Mouse (Mus musculus): ENCODE results near the gene Kcnb1.

Kcnb1 gene

DNA sequence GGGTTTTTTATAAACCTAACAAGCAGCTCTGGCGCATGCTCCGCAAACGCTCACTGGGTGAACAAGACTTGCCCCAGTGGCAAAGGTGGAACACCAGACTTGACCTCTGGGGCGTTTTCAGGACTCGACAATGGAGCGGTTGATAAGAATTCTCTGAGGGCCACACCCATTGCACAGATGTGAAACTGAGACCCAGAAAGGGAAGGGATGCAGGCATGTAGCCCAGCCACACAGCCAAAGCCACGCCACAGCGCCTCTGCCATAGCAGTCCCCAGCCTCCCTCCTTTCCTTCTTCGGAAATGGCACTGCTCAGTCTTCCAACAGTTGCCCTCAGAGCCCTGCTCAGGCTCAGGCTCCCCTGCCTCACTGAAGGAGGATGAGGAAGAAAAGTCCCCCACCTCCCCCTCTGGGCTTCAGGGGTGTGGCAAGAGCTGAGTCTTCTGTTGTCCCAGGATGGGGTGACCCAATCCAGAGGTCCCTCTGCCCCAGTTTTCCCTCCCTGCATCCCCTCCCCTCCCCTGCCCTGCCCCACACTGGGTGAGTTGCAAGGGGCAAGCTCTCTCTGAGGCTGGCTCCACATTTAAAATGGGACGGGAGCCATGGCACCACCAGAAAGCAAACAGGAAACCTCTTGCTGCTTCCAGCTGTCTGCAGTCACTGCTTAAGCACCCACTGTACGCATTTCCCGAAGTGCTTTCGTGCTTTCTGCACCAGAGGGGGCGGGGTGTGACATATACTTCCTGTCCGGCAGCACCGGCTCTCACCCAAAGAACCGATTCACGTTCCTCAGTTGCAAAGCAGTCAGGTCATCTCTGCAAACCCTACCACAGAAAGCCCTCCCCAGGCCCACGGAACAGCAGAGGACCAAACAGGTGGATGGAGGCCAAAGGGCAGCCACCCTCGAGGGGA is 61.0 kb downstream of the Kcnb1 start:
- no peak for DNase-seq (ENCODE audit: low spot score in 2 of 2)

DNA sequence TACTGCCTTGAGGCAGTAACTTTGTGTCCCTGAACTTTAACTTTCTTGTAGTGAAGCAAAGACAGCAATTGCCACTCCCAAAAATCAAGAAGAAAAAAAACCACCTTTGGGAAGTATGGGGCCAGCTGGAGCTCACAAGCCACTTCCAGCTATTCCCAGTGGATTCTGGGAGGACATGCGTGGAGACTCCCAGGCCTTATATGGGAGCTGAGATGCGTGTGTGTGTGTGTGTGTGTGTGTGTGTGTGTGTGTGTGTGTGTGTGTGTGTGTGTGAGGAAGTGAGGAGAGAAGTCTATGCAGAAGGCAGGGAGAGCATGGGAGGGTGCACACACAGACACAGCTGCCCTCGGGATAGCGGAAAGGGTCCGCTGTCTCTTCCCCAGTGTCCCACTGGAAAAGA is 62.6 kb downstream of the Kcnb1 start:
- DNase-seq (ENCODE audit: low spot score in 2 of 2) = no peak

DNA sequence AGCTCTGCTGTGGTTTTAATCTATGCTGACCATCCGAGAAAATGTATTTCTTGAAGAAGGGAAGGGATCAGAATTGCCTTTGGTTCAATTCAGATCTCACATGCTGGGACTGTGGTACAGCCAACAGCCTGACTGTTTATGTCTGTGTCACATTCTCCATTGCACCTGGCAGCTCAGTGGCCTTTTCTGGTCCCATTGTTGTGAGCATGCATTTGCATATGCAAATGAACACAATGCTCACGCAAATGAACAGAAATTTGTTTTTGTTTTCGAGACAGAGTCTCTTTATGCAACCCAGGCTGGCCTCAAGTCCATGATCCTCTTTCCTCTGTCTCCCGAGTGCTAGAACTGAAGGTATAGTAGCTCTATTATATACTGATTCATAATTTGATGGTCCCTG is 64.2 kb downstream of the Kcnb1 start:
- no peak for DNase-seq (ENCODE audit: low spot score in 2 of 2)

DNA sequence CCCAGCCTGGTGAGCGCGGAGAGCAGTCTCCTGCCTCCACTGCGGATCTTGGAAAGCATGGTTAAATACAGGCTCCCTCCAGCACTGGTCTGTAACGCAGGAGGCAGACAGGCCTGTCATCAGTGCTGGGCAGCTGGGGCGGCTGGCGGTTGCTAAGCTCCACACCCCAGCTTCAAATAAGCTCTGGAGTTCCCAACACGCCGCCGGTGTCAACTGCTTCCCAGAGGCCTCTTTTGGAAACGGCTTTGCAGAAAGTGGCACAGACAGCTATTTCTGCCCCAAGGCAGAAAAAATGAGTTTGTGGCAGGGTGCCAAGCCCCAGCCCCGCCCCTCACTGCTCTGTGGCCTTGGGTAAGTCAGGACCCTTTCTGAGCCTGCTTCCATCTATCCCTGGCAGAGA is 66.0 kb downstream of the Kcnb1 start:
- peak; percentile 62 to 66 for DNase-seq (ENCODE audit: low spot score in 2 of 2)

DNA sequence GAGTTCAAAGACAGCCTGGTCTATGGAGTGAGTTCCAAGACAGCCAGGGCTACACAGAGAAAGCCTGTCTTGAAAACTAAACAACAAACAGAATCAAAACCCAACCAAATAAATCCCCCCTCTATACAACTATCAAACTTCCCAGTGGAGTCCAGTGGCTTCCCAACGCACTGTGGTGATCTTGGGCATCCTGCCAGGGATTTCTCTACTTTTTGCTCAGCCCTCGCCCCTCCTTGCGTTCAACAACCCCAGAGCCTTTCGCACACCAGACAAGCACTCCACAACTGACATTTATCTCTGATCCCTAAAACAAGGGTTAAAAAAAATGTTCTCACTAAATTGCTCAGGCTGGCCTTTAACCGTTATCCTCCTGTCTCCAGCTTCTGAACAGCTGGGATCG is 67.2 kb downstream of the Kcnb1 start:
- no peak for DNase-seq (ENCODE audit: low spot score in 2 of 2)

DNA sequence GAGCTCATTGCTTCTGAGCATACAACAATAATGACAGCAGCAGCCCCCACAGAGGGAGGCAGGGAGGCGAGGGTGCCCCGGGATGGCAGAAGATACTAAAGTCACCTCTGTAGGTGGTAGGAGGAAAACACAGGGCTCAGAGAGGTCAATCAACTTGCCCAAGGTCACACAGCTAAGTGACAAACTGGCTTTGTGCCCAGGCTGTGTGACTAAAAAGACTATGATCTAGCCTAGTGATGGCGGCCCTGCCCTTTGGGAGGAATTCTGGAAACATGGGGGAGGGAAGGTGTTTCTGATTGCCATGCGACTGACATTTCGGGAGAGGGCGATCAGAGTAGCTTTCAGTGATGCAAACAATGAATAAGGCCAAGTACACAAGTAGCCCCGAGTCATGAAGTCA is 68.0 kb downstream of the Kcnb1 start:
- DNase-seq (ENCODE audit: low spot score in 2 of 2) = no peak

DNA sequence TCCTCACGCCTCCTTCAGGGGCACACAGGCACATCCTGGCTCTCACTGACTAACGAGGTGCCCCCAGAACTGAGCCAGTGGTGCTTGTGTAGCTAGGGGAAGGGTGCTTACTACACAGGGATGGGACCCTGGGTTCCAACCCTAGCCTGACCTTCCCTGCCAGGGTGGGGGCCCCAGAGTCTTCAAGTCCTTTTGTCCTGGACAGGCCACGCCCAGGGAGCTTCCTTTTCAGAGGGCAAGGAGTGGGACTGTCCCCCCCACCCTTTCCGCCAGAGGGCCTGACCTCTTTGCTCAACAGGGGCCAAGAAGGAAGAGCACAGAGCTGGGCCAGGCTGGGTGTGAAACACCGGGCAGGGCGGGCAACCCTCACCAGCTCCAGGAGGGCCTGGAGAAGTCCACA is 68.7 kb downstream of the Kcnb1 start:
- DNase-seq (ENCODE audit: low spot score in 2 of 2) = no peak

DNA sequence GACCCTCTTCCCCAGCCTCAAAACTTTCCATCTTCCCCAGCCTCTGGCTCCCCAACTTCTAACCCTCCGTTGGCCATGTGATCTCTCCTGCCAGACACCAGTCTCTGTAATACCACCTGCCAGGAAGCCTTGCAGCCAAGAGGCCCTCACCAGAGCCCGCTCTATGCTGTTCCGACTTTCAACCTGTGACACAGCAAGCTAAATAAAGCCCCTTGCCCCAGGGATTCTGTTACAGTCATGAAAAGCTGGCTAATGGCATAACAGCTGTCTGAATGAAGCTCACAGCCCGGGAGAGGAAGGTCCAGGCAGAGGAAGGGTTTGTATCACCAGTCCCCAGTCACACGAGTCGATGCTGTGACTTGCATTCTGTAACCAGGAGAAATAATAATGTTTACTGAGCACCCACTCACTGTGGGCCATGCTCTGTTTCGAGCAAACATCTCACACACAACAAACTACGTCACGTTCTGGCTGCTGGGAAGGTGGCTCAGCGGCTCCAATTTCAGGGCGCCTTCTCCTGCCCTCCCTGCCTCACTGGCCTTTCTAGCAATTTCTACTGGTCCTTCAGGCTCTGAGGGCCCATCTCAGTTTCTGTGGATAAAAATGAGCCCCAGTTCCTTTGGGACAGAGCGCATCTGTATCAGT is 69.6 kb downstream of the Kcnb1 start:
- no peak for DNase-seq (ENCODE audit: low spot score in 2 of 2)

DNA sequence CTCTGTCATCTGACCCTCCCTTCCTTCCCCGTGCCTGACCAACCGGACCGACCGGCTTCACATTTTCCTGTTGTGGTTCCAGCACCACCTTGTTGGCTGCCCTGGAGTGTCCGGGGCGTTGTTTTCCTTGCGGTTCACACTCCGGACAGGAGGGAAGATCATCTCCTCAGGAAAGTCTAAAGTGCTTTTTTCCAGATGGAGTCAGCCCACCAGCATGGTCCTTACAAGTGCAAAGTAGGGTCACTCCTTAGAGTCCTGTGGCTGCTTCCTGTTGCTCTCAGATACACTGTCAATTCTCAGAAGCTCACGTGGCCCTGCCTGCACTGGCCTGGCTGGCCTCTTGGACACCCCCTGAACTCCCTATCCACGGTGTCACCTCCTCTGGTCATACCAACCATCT is 71.9 kb downstream of the Kcnb1 start:
- DNase-seq (ENCODE audit: low spot score in 2 of 2) = no peak

DNA sequence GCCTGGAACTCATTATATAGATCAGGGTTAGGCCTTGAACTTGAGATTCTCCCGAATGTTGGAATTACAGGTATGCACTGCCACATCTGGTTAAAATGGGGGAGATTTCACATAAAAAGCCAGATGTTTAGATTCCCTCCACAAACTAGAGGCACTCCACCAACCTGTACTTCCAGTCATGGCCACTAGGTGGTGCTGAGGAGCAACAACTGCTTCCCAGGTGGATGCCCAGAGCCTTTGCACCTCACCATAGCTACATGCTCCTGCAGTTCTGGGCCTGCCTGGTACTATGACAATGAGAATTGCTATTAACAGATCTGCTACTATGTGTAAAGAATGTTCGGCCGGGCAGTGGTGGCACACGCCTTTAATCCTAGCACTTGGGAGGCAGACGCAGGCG is 77.2 kb downstream of the Kcnb1 start:
- DNase-seq (ENCODE audit: low spot score in 2 of 2) = peak; percentile 87 to 92

DNA sequence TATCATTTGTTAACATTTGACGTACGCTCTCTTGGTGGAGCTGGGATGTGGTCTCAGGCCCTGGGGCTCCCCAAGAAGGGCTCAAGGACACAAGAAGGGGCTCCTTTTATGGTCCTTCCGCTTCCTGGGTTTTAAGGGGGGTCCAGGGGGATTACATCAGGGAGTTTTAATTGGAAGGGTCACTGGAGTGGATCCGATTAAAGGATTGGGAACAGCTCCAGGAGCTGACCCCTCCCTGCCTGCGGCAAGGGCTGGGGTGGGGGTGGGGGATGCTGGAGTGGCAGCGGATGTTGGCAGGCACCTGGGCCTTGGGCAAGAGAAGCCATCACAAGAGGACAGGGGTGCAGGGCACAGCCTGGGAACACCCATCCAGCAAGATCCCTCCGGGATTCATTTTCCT is 77.7 kb downstream of the Kcnb1 start:
- no peak for DNase-seq (ENCODE audit: low spot score in 2 of 2)

DNA sequence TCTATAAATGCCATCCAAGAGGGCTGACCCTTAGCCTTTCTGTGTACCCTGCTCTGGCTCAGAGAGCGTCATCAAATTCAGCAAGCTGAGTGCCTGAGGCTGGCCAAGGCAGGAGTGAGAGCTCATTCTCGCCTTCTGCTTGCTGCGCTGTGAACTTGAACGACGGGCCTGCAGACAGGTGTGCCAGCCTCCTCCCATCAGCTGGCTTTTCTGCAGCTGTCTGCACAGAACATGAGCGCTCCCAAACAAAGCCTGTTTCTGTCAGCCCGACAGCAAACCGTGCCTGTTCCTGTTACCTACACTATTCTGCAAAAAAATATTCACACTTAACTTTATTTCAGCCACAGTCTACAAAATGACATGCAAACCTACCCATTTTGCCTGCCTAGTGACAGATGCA is 80.4 kb downstream of the Kcnb1 start:
- DNase-seq (ENCODE audit: low spot score in 2 of 2) = no peak

DNA sequence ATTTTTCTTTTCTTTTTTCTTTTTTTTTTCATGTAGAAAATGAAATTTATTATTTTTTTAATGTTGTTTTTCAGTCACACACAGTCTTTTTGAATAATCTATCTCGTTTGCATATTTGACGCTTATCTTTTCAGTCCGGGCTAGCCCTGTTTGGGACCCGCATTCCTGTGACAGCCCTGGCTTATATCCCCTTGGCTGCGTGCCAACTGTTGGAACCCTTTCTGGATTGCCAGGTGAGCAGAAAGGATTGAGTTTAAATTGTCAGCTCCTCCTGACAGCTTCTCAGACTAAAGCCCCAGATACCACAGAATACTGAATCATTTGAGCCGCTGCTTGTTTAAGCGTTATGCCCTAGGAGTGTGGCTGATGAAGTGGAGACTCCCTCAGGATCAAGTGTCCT is 86.4 kb downstream of the Kcnb1 start:
- no peak for DNase-seq (ENCODE audit: low spot score in 2 of 2)

DNA sequence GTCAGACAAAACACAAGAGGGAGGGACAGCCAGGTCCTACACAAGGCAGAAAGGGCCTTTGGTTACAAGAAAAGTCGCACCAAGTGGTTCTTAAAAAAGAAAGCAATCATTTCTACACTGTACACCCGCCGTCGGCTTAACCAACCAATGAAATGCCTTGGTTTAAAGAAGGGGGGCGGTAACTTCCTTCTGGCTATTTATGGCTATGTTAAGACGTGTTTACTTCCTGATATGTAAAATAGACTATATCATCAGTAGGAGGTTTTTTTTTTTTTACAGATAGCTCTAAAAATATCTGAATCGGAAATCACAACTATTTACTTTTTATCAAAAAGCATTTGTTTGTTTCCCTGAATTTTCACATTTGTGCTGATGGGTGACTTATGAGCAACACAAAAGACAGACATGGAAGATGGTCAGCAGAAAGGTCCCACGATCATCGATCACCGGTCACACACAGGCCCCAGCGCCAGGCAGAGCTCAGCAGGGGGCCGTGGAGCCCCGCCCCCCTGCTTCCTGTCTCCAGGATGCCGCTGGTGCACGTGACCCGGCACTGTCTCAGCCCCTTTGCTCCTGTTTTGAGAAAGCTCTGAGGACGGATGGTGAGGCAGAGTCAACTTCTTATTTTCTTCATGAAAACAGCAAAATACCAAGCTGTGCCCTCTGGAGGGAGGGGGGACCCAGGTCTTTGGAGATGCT is 88.1 kb downstream of the Kcnb1 start:
- no peak for DNase-seq (ENCODE audit: low spot score in 2 of 2)

DNA sequence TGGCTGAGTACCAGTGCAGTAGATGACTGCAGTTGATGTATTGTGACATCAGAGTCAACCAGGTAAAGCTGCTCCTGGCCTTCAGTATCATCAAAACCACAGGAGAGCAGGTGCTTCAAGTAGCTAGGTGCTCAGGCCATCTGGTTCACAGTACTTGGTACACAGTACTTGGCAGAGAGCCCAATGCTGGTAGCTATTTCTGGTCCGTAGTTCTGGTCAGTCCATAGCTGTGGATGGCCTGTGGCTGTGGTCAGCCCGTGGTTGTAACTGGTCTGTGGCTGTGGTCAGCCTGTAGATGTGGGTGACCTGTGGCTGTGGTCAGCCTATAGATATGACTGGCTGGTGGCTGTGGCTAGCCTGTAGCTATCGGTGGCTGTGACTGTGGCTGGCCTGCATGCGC is 95.3 kb downstream of the Kcnb1 start:
- DNase-seq (ENCODE audit: low spot score in 2 of 2) = no peak

DNA sequence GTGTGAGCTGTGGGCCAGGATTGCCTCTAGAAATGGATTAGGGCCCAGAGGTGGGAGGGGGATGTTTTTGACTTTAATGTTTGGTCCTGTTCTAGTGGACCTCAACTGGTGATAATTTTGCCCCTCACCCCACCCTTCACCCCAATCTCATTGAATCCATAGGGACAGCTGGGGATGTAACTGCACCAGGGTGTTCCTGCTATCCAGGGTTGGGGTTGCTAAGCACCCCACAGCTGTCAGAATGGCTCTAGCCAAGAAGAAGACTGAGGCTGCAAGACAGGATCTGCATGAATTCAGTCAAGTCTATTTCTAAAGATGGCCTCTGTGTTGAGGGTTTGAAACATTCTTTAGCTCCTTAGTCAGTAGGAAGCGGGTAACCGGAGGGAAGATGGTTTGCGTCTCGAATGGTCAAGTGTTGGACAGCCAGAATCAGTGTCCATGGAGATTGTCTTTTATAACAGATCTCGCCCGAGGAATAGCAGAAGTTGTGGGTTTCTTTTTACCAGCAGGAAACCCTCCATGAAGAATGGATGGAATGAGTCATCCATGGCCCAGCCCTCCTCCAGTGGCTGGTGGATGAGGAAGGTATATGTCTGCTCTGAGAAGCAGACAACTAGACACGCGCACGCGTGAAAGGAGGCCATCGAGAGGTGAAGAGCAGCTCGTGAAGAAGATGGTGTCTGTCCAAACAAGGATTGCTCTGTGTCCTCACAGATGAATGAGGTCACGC is 96.6 kb downstream of the Kcnb1 start:
- no peak for DNase-seq (ENCODE audit: low spot score in 2 of 2)

DNA sequence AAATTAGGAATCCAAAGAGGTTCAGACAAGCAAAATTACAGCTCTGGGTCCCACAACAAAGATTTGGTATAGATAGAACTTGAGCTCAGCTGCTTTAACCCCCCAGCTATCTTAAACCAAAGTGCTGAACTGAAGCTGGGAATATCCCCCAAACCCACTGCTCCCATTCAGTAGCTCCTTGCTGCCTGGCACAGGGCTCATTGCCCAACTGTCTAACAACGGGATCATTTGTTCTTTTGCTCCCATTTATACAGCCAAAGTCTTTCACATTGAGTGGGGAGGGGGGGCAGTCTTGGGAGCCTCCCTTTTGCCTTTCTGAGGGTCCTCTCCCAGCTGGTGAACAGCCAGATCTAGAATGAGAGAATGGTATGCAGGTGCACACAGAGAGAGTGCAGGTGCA is 99.7 kb downstream of the Kcnb1 start:
- no peak for DNase-seq (ENCODE audit: low spot score in 2 of 2)

DNA sequence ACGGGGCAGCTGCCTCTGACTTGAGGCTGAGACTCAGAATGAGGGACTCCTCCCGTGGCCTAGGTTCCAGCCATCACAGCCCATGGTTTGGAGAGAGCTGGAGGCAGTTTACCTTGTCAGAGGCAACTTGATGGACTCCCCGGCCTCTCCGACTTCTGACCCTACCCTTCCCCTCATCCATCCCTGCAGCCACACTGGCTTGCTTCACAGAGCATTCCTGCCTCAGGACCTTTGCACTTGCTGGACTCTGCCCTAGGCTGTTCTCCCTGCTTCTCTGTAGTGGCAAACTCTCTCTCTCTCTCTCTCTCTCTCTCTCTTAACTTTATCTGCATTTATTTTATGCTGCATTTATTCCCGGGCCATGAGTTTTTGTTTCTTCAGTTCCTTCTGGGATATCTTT is 103.1 kb downstream of the Kcnb1 start:
- DNase-seq (ENCODE audit: low spot score in 2 of 2) = no peak

DNA sequence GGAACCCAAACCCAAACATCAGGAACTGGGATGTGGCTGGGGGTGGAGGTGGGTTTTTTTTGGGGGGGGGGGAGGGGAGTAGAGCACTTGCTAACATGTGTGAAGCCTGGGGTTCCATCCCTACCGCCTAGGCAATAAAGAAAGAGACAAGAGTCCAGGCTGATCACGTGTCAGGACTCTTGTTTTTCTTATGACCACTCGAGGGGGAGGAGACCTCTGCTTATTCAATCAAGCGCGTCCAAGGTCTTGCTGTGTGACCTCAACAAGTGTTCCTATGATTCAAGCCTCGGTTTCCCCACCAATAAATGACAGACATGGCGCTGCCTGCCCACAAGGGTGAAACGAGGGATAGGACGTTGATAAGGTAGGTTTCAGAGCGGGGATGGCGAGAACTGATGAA is 103.9 kb downstream of the Kcnb1 start:
- no peak for DNase-seq (ENCODE audit: low spot score in 2 of 2)

DNA sequence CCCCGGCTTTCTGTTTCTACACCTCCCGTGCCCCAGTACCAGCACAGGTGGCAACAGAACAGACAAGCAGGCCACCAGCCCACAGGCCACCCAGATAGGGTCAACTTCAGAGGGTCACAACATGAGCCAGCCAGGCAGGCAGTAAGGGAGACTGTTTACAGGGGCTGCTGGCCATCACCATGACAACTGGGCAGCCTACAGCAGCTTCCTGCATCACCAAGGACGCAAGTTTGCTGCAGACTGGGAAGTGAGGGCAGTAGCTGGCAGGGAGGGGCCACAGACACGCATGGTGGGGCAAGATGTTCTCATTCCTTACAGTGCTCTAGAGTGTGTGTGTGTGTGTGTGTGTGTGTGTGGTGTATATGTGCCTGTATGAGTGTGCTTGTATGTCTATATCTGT is 108.3 kb downstream of the Kcnb1 start:
- no peak for DNase-seq (ENCODE audit: low spot score in 2 of 2)

DNA sequence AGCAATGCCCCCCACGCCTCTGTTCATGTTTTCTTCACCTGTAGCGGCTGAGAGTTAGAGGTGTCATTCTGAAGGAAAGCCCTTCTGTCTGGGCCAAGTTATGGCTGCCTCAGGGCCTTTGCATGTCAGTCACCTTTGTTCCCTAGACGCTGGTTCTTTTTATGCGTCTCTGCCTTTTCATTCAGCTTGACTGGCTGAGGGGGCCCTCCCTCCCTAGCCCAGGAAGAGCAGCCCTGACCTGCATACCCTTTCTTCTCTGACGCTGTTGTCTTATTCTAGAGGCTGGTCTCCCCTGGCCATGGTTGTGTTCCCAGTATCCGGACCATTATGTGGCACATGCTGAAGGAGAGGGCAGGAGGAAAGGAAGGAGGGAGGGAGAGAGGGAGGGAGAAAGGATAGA is 108.8 kb downstream of the Kcnb1 start:
- no peak for DNase-seq (ENCODE audit: low spot score in 2 of 2)

DNA sequence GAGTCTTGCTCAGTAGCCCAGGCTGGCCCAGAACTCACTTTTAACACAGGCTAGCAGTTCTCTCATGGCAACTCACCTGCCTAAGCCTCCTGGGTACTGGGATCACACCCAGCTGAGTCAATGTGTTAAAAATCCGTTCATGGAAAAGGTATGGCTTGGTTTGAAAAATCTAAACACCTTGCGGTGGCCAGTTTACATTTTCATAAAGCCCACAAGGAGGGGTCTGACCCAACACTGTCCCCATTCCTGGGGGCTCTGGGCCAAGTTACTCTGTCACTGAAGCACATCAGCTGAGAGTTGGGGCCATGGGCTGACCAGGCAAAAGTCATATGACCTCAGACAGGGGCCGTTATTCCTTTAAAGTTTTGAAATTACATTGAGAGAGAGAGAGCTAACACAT is 109.6 kb downstream of the Kcnb1 start:
- no peak for DNase-seq (ENCODE audit: low spot score in 2 of 2)
